Mouse (Mus musculus) naive thymus-derived CD4-positive, alpha-beta T cell, adult 2 months (primary cell): Measurements from ENCODE around the gene Mbl2.
"Not testable (repeated sequence)": the region's sequence is repeated elsewhere in the genome, so short reads cannot be mapped to it uniquely, and the experiment has no call there.

ENCODE experiments used
- DNase-seq: peaks from one replicate; pipeline ENCODE4 v3.0.0-alpha.2; 2011; ENCODE audit warnings: low read depth

Mbl2 gene

DNA sequence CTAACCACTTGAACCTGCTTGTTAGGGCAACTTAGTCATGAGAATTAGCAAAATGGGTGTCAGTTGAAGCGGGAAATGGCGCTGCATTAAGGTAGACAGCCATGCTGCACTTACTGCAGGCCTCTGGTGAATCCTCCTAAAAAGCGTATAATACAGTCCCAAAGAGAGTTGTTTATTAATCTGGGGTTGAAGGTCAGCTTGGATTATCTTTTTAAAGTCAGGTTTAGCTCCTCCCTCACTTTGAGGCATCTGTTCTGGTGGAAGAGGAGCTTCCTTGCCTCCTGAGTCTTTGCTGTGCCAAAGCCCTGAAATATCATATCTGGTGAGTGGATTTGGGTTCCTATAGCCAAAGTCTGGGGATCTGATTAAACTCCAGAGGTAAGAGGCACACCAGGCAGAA is at the start of gene Mbl2:
Mbl2 (plus strand) TSS at position 252 of the 400 bp plus-strand sequence.
- no peak for DNase-seq

DNA sequence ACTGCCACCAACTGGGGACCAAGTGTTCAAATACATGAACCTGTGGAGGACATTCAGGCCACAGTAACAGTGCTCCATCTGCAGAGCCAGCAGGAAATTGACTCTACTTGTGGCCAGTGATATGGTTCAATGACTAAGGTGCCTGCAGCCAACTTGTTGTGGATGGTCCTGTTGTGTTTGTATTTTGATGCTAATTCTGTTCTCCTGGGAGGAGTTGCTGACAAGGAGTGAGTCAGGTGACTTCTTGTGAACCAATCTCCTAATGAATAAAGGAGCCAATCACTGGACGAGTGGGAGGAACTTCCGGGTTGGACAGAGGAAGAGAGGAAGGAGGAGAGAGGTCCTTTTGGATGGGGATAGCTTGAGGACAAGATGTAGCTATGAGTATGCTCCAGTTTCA is 47.2 kb upstream of the Mbl2 start:
- DNase-seq, result no peak

DNA sequence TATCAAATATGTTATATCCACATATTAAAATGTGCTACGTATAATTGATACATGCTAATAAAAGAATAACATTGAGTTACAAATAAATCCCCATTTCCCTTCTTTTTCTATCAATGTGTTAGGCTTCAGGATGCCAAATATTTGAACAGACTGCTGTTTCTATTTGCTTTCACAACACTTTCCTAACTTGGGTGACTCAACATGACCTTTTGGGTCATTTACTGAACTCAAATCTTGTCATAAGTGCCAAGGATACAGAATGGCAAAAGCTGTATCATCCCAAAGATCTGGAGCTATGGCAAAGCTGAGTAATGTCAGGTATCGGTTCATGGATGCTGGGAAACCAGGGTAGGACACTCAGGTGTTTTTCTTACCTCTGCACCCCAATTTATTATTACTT is 45.5 kb upstream of the Mbl2 start:
- DNase-seq, result no peak

DNA sequence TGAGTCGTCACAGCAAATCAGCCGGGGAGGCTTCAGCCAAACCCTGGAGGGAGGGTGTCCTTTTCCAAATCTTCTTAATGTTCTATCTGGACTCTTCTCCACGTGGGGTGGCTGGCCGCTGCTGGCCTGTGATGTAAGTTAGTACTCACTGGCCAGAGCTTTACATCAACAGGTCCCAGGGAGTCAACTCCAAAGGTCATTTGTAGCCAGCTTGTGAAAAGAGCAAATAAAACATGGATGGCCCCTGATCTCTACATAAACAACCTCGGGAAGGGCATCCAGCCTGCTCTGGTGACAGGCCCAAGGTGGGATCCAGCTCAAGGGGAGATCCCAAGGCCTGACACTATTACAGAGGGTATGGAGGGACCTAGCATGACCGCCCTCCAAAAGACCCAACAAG is 37.7 kb upstream of the Mbl2 start:
- DNase-seq, result no peak

DNA sequence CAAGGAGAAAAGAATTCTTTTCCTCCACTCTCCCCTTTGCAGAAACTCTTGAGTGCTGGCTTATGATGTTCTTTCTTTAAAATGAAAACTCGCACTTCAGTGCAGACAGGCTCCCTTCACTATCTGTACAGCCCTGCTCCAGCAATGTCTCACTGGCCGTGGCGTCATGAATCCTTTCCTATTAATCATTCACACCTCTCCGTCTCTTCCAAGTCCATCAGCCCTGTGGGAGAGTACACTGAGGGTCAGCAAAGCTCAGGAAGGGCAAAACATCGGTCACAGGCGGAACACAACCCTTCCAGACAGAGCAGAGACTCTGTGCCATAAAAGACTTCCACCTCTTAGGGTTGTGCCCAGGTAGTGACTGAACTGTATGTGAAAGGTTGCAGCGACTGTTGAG is 30.6 kb upstream of the Mbl2 start:
- no peak for DNase-seq

DNA sequence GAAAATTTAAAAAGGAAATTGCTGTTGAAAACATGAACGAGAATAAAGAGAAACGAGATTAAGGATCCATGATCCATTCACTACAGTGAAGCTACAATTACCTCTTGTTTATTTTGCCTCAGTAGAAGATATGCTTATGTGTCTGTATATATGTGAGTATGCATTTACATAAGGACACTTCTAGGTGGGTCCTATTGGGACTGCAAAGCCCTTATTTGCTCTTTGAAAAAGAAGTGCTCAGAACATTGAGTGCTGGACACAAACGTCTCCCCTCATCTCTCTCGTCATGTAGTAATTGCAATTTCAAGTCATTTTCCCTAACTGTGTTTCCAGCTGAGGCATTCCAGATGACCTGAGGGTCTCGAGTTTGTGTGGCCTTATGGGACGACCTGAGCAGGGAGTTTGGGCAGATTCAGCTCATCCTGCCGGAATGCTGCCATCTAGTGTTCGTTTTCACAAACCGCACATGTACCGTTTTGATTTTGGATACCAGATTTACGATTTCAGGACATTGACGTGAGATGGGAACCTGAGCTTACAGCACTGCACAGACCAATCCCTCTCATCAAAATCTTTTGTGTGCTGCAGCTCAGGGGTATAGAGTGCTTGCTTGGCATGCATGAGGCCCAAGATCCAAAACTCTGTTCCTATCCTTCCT is 27.5 kb upstream of the Mbl2 start:
- DNase-seq, result peak; percentile 45

DNA sequence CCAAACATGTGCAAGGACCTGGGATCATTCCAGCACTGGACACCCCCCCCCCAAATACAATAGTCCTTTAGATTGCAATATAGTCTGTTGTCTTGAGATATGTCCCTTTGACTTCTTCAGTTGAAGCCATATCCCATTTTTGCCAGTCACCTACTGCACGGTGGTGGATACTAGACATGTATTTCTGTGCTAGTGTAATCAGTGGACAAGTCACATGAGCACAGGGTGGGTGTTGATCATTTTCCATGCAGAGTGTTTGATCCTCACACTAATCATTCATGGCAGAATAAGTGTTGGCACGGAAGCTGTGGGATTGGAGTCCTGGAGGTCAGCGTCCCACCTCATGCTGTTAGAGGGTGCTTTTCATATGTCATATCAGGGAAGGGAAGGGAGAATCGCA is 26.9 kb upstream of the Mbl2 start:
- no peak for DNase-seq

DNA sequence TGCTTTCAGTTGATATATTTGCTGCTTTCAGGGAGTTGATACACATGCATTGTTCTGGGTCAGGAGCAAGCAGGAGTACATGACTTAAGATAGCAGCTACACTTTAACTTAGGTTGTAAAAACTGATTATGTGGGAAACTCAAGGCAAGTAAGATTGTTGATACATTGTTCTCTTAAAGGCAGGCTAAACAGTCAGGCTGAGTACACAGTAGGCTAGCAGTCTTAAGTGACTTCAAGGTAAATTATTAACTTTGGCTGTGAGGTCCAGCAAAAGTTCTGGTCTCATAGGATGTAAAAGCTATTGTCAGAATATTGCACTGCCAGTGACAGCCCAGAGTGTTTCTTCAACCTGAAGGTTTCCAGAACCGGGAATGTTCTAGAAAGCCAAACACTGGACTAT is 25.8 kb upstream of the Mbl2 start:
- DNase-seq, result no peak

DNA sequence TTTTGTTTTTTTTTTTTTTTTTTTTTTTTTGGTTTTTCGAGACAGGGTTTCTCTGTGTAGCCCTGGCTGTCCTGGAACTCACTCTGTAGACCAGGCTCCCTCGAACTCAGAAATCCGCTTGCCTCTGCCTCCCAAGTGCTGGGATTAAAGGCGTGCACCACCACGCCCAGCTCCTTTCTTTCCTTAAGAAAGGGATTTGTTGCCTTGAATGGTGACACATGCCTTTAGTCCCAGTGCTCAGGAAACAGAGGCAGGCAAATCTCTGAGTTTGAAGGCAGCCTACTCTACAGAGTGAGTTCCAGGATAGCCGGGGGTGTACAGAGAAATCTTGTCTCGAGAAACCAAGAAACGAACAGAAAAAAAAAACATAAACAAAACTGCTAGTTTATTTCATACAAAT is 23.7 kb upstream of the Mbl2 start:
- not testable (repeated sequence) for DNase-seq

DNA sequence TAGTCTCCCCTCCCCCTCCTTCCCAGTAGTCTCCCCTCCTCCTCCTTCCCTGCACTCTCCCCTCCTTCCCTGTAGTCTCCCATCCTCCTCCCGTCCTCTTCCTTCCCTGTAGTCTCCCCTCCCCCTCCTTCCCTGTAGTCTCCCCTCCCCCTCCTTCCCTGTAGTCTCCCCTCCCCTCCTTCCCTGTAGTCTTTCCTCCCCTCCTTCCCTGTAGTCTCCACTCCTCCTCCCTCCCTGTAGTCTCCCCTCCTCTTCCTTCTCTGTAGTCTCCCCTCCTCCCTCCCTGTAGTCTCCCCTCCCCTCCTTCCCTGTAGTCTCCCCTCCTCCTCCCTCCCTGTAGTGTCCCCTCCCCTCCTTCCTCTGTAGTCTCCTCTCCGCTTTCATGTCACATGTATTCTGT is 18.7 kb upstream of the Mbl2 start:
- DNase-seq, result no peak

DNA sequence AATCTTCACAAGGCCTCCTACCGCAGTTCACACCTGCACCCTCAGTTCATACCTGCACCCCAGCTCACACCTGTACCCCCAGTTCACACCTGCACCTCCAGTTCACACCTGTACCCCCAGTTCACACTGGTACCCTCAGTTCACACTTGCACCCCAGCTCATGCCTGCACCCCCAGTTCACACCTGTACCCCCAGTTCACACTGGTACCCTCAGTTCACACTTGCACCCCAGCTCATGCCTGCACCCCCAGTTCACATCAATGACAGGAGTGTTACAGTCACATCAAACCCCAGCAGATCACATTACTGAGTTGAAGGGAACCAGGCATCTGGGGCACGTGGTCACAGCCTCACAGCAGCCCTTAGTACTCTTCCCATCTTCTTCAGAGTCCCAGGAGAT is 17.0 kb upstream of the Mbl2 start:
- not testable (repeated sequence) for DNase-seq

DNA sequence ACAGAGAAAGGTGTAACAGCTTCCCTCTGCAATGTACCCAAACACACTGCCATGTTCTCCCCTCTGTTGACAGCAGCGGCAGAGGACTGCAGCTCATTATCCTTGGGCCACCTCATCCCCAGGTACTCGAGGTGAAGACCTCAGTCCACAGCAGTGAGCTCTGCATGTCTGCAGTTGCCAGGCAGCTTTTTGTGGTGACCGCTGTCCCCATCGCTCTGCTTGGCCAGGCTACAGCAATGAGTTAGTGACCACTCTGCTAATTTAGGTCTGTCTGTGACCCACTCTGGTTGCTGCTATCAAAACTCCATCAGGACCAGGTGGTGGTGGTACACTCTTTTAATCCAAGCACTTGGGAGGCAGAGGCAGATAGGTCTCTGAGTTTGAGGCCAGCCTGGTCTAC is 16.6 kb upstream of the Mbl2 start:
- no peak for DNase-seq

DNA sequence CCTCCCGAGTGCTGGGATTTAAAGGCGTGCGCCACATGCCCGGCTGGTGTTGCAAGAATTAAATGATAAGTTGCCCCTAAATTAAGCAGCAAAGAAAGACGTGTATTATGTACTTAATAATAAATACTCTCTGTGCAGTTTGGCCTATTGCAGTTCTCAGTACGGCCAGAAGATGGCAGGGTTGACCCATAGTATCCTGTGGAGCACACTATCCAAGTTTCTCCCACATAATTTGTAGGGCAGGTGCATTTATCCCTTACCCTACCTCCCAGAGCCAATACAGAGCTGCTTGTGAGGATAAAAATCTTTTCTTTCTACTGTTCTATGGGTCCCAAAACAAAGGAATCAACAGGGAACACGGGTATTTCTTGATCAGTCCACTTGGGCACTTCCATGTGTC is 15.4 kb upstream of the Mbl2 start:
- peak; percentile 9 for DNase-seq

DNA sequence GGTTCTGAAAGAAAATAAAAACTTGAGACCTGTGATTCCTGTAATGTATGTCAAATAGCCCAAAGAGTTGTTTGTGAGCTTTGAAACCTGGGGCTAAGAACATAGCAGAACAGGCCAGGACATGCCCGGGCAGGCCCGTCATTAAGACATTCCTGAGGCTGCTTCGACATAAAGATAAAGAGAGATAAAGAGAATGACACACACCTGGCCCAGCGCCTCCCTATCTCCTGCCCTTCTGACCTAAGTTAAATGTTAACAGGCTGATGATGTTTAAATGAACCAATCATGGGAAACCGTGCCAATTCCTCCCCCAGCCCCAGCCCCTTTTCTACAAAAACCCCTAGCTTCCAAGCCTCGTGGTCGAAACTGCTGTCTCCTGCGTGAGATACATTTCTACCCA is 10.1 kb upstream of the Mbl2 start:
- not testable (repeated sequence) for DNase-seq

DNA sequence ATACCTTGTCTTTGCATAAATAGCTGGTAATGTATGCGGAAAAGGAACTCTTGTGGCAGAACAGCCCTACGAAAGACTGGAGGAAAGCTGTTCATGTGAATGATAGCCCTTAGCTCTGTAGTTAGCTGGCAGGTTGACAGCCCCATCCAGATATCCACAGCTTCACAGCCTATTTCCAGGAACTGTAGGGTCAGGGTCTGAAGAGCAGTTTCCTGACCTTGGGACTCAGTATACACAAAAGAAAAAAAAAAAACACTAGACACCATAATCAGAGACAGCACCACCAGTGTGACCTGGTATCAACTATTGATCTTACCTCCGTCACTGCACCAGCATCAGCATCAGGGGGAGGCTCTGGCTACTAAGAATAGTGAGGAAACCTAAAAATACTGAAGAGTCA is 3.3 kb upstream of the Mbl2 start:
- no peak for DNase-seq

DNA sequence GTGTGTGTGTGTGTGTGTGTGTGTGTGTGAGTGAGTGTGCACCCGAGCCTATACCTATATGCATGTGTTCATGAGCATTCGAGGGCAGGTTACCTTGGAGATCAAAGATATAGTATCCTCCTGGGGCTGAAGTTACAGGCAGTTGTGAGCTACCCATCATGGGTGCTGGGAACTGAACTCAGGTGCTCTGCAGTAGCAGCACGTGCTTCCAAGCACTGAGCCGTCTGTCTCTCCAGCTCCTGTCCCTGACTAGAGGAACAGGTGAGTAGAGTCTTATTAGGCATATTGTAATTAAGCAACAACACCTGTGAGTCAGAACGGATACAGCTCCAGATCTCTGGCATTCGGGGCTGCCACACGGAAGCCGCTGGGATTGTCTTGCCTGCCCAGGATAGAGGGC is 1.7 kb downstream of the Mbl2 start:
- DNase-seq, result no peak

DNA sequence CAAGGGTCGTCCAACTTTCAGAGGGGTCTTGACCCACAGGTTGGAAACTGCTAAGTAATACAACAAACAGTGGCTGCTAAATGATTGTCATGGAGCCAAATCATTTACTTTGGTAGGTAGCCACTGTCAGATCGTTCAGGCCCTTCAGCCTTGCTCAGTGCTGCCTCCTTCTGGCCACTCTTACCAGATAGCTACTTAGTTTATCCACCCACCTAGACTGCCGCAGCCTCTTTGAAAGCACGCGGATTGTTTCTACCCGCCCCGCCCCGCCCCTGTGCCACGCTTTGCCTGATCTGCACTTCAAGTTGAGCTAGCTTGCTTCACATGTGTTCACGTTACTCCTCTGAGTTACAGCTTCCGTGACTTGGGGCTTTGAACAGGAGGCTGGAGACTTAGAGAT is 14.6 kb downstream of the Mbl2 start:
- DNase-seq, result peak; percentile 10

DNA sequence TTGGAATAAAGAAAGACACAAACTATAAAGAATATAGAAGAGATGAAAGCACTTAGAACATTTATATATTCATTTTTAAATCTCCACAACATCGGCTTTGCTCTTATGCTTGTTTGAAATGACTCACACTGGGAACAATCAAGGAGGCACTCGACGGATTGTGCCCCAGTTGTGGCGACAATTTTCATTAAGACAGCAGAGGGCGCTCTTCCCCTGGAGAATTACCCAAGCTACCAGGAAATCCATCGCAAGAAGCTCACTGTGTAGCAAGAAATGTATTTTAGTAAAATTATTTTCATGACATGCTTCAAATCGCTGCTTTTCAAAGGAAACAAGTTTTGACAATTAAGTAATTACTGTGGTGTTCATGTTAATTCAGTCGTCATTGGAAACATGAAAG is 16.1 kb downstream of the Mbl2 start:
- peak; percentile 33 for DNase-seq

DNA sequence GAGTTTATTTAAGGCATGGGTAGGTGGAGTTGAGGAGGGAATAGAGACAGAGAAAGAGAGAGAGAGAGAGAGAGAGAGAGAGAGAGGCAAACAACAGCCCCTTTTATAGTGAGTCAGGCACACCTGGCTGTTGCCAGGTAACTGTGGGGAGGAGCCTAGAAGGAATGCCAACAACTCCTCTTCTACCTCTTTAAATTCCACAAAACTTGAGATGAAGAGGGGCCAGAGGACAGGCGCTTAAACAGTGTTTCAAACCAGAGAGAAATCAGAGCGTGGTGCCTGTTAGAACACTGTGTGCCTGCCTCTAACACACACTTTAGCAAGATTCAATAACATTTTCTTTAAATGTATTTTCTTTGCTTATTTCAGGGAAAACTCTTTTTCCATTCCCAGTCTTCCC is 19.5 kb downstream of the Mbl2 start:
- no peak for DNase-seq

DNA sequence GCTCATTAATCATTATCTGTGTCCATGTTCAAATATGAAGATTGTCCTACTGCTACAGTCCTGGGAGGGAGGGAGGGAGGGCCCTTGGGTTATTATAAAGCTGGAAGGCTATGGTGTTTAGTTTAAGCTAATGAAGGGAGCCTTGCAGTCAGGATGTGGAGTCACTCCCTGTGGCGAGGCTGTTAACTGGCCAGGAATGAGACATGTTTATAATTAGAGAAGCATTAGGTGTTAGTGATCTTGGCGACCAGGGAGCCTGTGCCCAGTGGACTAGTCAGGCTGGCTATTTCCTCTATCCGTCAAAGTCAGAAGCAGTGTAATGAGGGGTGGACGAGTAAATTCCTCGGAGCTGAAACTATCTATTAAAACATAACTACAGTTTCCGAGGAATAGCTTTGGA is 23.6 kb downstream of the Mbl2 start:
- no peak for DNase-seq

DNA sequence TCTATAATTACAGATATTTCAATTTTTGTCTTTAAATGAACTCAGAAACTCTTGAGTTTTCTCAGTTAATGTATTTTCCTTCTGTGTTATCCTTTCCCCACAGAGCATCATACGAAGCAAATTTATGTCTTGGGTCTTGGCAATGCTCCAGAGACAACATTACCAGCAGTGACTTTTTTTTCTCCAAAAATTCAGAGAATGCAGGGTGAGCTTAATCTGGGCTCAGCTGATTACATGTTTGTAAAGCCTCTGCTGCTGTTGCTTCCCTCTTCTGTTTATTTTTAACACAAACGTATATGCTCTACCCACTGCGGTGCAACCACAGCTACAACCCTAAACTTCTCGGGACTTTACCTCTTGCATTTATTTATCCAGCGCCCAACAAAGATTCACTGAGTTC is 48.4 kb downstream of the Mbl2 start:
- DNase-seq, result no peak

DNA sequence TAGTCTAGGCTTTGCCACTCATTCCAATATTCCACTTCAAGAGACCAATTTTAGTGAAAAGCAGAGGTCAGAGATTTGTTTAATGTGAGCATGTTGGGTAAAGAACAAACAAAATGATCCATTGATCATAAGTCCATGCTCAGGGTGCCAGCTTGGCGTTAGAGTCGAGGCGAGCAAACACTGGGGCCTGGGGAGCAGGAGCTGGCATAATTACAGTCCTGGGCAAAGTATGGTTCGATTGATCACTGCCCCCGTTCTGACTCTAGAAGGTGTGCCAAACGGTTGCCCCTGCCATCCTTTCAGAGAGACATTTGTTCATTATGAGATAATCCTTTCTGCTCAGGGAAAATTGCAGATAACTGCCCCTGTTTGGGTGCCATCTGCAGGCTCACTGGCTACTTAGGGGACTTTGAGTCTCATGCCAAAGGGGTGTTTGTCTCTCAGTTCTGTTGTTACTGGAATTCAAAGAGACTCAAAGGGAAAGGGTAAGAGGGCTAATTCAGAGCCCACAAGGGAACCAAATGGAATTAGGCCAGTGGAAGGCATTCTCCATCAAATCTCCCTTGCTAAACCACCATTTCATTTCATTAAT is 55.3 kb downstream of the Mbl2 start:
- DNase-seq, result no peak
